Mouse (Mus musculus): Measurements from ENCODE around the gene Lce1a2. TPM values are rescaled to one million over a fixed set of nuclear protein-coding genes. Genes with fewer than 3 reads are reported as not detected.

Lce1a2 gene
- polyA plus RNA-seq, 1 experiment from 2014 or later: not detected

DNA sequence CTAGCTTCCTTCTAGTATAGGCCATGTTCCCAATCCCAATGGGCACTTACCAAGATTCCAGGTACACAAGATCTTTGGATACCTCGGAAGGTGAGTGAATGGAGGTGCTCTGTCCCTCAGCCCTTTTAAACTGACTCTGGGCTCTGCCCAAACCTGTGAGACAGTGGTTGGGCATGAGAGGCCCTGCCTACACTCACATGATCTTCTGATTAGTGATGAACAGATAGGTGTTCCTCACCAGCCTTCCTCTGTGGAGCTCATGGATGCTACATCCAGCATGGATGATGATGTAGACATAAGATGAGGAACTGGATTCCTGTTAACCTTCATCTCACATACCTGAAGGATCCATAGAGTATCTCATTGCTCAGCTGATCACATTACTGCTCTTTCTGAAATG lies 21.9 kb downstream of the Lce1a2 start, which contains the start of gene Lce1a1:
TSS of gene Lce1a1 (minus strand) at position 101 of the 400 bp plus-strand sequence.
- ATAC-seq (ENCODE audit: low FRiP score, low TSS enrichment): no peak
- no peak within 1 kb of the TSS for H3K27ac ChIP-seq (ENCODE audit: low read depth, low read length)
- WGBS: 90% methylated on average over 1 of the region's 1 CpGs

DNA sequence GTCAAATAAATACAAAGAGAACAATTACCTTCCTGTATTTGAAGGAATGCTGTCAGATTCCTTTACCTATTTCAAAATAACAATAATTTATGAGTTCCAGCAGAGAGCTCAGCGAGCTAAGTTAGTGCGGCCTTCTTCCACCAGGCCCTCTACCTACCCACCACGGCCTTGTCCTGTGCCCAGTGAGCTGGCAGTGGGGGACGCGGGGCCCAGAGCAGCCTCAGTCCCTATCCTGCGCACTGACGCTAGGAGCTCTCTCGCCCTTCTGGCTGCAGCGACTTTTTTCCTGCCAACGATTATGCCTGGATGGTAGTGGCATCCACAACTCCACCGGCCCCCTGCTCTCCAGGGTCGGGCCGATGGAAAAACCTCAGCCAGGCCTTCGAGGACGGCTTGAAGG lies 30.3 kb downstream of the Lce1a2 start:
- 93% methylated on average over 15 of the region's 15 CpGs for WGBS
- no peaks in the 10 kb centered on the region for H3K4me1 ChIP-seq (ENCODE audit: control insufficient read depth, insufficient read depth, low read length)
- H3K4me2 ChIP-seq (replicated peaks; ENCODE audit: low read depth, low read length): no peak overlapping the region
- ATAC-seq (ENCODE audit: low FRiP score, low TSS enrichment): no peak
- H3K4me3 ChIP-seq (ENCODE audit: low read length): no peak overlapping the region
- no peaks in the 10 kb centered on the region for H3K27me3 ChIP-seq (ENCODE audit: control insufficient read depth, insufficient read depth, low read length)
- H3K9me3 ChIP-seq (ENCODE audit: control insufficient read depth, low read length): no peaks in the 10 kb centered on the region
- no peaks in the 10 kb centered on the region for H3K36me3 ChIP-seq (ENCODE audit: control insufficient read depth, insufficient read depth, low read length)
- H3K27ac ChIP-seq (ENCODE audit: low read depth, low read length): no peak overlapping the region
- no peak overlapping the region for H3K9ac ChIP-seq (ENCODE audit: low read depth, low read length)

More for the DNA sequence above, 21.9 kb downstream of the Lce1a2 start, which contains the start of gene Lce1a1:
- Histone ChIP-seq H3K4me1 (ENCODE audit: control insufficient read depth, insufficient read depth, low read length) (no peaks in the 10 kb centered on the region), H3K36me3 (ENCODE audit: control insufficient read depth, insufficient read depth, low read length) (no peaks in the 10 kb centered on the region), H3K9ac (ENCODE audit: low read depth, low read length) (no peak within 1 kb of the TSS), H3K4me3 (ENCODE audit: low read length) (no peak within 1 kb of the TSS), H3K9me3 (ENCODE audit: control insufficient read depth, low read length) (no peaks in the 10 kb centered on the region), H3K27me3 (ENCODE audit: control insufficient read depth, insufficient read depth, low read length) (no peaks in the 10 kb centered on the region), H3K4me2 (replicated peaks; ENCODE audit: low read depth, low read length) (no peak within 1 kb of the TSS)

DNA sequence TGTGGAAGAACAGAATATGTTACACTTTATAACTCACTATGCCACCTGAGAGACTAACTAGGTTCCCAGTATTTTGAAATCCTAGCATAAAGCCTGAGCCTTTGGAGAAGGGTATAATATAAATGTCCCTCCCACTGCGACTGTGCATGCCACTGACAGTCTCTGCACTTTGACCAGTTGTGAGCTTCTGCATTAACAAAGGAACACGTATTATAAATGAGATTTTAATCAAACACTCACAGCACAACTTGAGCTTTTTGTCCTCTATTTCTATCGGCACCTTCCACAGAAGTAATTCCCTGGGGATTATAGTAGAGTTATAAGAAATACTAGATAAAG lies 31.5 kb downstream of the Lce1a2 start:
- ATAC-seq (ENCODE audit: low FRiP score, low TSS enrichment): no peak
- no peaks in the 10 kb centered on the region for H3K4me1 ChIP-seq (ENCODE audit: control insufficient read depth, insufficient read depth, low read length)
- H3K27me3 ChIP-seq (ENCODE audit: control insufficient read depth, insufficient read depth, low read length): no peaks in the 10 kb centered on the region
- 75% methylated on average over 3 of the region's 3 CpGs for WGBS
- H3K9me3 ChIP-seq (ENCODE audit: control insufficient read depth, low read length): no peaks in the 10 kb centered on the region
- no peaks in the 10 kb centered on the region for H3K36me3 ChIP-seq (ENCODE audit: control insufficient read depth, insufficient read depth, low read length)
- H3K27ac ChIP-seq (ENCODE audit: low read depth, low read length): no peak overlapping the region
- no peak overlapping the region for H3K4me2 ChIP-seq (replicated peaks; ENCODE audit: low read depth, low read length)
- no peak overlapping the region for H3K4me3 ChIP-seq (ENCODE audit: low read length)
- no peak overlapping the region for H3K9ac ChIP-seq (ENCODE audit: low read depth, low read length)

DNA sequence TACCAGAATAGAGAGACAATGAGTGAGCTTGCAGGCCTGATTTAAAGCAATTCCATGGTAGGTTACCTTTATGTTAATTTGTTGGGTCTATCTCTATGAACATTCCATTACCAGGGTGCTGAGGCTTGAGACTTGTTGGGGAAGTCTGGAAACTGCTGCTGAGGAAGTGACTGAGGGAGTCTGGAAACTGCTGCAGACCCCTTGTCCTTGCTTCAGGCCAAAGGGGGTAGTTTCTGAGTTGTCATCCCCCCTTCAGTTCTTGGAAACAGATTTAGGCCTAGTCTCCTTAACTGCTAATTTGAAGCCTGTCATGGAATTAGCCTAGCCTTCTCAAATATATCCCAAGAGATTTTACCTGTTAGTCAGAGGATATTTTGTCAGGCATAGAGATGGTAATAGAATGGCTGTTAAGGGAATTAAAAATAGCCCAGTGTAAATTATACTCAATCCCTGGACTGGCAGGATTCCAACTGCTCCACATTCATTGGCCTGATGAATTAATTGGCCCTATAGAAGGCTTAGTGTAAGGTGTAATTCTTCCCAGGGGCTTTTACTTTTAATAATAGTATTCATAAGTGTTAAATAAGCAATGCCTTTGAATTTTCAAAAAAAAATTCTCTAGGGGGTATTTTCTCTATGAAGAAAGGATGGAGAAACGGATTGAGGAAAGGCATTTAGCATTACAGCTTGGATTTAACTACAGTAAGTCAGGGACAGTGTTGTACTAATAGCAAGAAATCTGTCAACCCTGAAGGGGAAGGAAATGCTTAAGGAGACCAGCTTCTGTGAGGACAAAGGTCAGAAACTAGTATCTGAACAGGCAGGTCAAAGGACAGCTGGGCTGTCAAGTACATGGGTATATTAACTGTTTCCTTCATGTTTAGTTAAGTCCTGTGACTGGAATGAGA lies 32.1 kb downstream of the Lce1a2 start:
- H3K9ac ChIP-seq (ENCODE audit: low read depth, low read length): no peak overlapping the region
- no peaks in the 10 kb centered on the region for H3K36me3 ChIP-seq (ENCODE audit: control insufficient read depth, insufficient read depth, low read length)
- H3K4me1 ChIP-seq (ENCODE audit: control insufficient read depth, insufficient read depth, low read length): no peaks in the 10 kb centered on the region
- ATAC-seq (ENCODE audit: low FRiP score, low TSS enrichment): no peak
- no peak overlapping the region for H3K27ac ChIP-seq (ENCODE audit: low read depth, low read length)
- WGBS: 48% methylated on average over 1 of the region's 1 CpGs
- H3K9me3 ChIP-seq (ENCODE audit: control insufficient read depth, low read length): no peaks in the 10 kb centered on the region
- no peak overlapping the region for H3K4me3 ChIP-seq (ENCODE audit: low read length)
- no peaks in the 10 kb centered on the region for H3K27me3 ChIP-seq (ENCODE audit: control insufficient read depth, insufficient read depth, low read length)
- H3K4me2 ChIP-seq (replicated peaks; ENCODE audit: low read depth, low read length): no peak overlapping the region

DNA sequence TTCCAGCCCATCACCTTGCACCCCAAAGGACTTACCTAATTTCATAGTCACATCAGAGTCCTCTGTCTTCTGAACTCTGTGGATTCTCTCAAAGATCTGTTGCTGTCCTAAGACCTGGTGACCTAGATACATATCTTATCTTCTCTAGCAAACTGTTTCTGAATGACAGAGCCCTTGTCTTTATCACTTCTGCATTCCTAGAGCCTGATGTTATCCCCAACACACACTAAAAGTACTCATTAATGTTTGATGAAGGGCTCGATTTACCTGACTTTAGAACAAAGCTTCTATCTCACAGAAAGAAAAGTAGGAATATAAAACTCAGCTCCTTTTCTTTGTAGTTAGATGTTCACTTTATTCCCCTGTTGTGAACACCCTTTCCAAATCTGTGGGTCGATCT lies 48.6 kb downstream of the Lce1a2 start, which contains the start of gene Lce6a:
TSS of gene Lce6a (minus strand) at position 101 of the 400 bp plus-strand sequence.
- H3K9me3 ChIP-seq (ENCODE audit: control insufficient read depth, low read length): no peaks in the 10 kb centered on the region
- no peak within 1 kb of the TSS for H3K9ac ChIP-seq (ENCODE audit: low read depth, low read length)
- no peak within 1 kb of the TSS for H3K4me3 ChIP-seq (ENCODE audit: low read length)
- H3K27ac ChIP-seq (ENCODE audit: low read depth, low read length): no peak within 1 kb of the TSS
- no peaks in the 10 kb centered on the region for H3K27me3 ChIP-seq (ENCODE audit: control insufficient read depth, insufficient read depth, low read length)
- H3K36me3 ChIP-seq (ENCODE audit: control insufficient read depth, insufficient read depth, low read length): no peaks in the 10 kb centered on the region
- 74% methylated on average over 2 of the region's 2 CpGs for WGBS
- no peak within 1 kb of the TSS for H3K4me2 ChIP-seq (replicated peaks; ENCODE audit: low read depth, low read length)
- ATAC-seq (ENCODE audit: low FRiP score, low TSS enrichment): no peak
- H3K4me1 ChIP-seq (ENCODE audit: control insufficient read depth, insufficient read depth, low read length): no peaks in the 10 kb centered on the region

Other genes starting within 250 kb of the Lce1a2 start
- gene Gm9774, start 240.9 kb downstream of the Lce1a2 start, polyA plus RNA-seq (2014; fragmentation: Nextera tagmentation; extraction: Ambion mirVana): 6.9 and 7.1 TPM in 2 replicates
- not detected in 2 replicates for gene Sprr2k, start 237.7 kb downstream of the Lce1a2 start, polyA plus RNA-seq (2014; fragmentation: Nextera tagmentation; extraction: Ambion mirVana)
- not detected in 2 replicates for gene Sprr1b, start 231.5 kb downstream of the Lce1a2 start, polyA plus RNA-seq (2014; fragmentation: Nextera tagmentation; extraction: Ambion mirVana)
- not detected in 2 replicates for gene Sprr3, start 211.6 kb downstream of the Lce1a2 start, polyA plus RNA-seq (2014; fragmentation: Nextera tagmentation; extraction: Ambion mirVana)
- gene Sprr1a, start 184.4 kb downstream of the Lce1a2 start, polyA plus RNA-seq (2014; fragmentation: Nextera tagmentation; extraction: Ambion mirVana): 8.1 and 8.4 TPM in 2 replicates
- gene Sprr4, start 169.8 kb downstream of the Lce1a2 start, polyA plus RNA-seq (2014; fragmentation: Nextera tagmentation; extraction: Ambion mirVana): not detected in 2 replicates
- gene 2310046K23Rik, start 135.8 kb downstream of the Lce1a2 start, polyA plus RNA-seq (2014; fragmentation: Nextera tagmentation; extraction: Ambion mirVana): not detected in 2 replicates
- 0.74 and 0.81 TPM in 2 replicates for gene Ivl, start 96.6 kb downstream of the Lce1a2 start, polyA plus RNA-seq (2014; fragmentation: Nextera tagmentation; extraction: Ambion mirVana)
- gene Smcp, start 81.3 kb downstream of the Lce1a2 start, polyA plus RNA-seq (2014; fragmentation: Nextera tagmentation; extraction: Ambion mirVana): not detected in 2 replicates
- not detected in 2 replicates for gene 2210017I01Rik, start 62.8 kb downstream of the Lce1a2 start, polyA plus RNA-seq (2014; fragmentation: Nextera tagmentation; extraction: Ambion mirVana)
- not detected in 2 replicates for gene Lce6a, start 48.7 kb downstream of the Lce1a2 start, polyA plus RNA-seq (2014; fragmentation: Nextera tagmentation; extraction: Ambion mirVana)
- gene Lce1a1, start 22.0 kb downstream of the Lce1a2 start, polyA plus RNA-seq (2014; fragmentation: Nextera tagmentation; extraction: Ambion mirVana): not detected in 2 replicates
- gene Lce1b, start 13.4 kb downstream of the Lce1a2 start, polyA plus RNA-seq (2014; fragmentation: Nextera tagmentation; extraction: Ambion mirVana): not detected in 2 replicates
- not detected in 2 replicates for gene Lce1c, start 8.9 kb upstream of the Lce1a2 start, polyA plus RNA-seq (2014; fragmentation: Nextera tagmentation; extraction: Ambion mirVana)
- not detected in 2 replicates for gene Lce1d, start 16.9 kb upstream of the Lce1a2 start, polyA plus RNA-seq (2014; fragmentation: Nextera tagmentation; extraction: Ambion mirVana)
- gene Lce1e, start 38.8 kb upstream of the Lce1a2 start, polyA plus RNA-seq (2014; fragmentation: Nextera tagmentation; extraction: Ambion mirVana): not detected in 2 replicates
- gene Lce1f, start 50.0 kb upstream of the Lce1a2 start, polyA plus RNA-seq (2014; fragmentation: Nextera tagmentation; extraction: Ambion mirVana): not detected in 2 replicates
- not detected in 2 replicates for gene Gm38119, start 68.8 kb upstream of the Lce1a2 start, polyA plus RNA-seq (2014; fragmentation: Nextera tagmentation; extraction: Ambion mirVana)
- not detected in 2 replicates for gene Lce1g, start 82.0 kb upstream of the Lce1a2 start, polyA plus RNA-seq (2014; fragmentation: Nextera tagmentation; extraction: Ambion mirVana)
- not detected in 2 replicates for gene Lce1h, start 94.8 kb upstream of the Lce1a2 start, polyA plus RNA-seq (2014; fragmentation: Nextera tagmentation; extraction: Ambion mirVana)
- gene Lce1i, start 108.6 kb upstream of the Lce1a2 start, polyA plus RNA-seq (2014; fragmentation: Nextera tagmentation; extraction: Ambion mirVana): not detected in 2 replicates
- gene Lce1j, start 120.2 kb upstream of the Lce1a2 start, polyA plus RNA-seq (2014; fragmentation: Nextera tagmentation; extraction: Ambion mirVana): not detected in 2 replicates
- not detected in 2 replicates for gene Lce1k, start 137.6 kb upstream of the Lce1a2 start, polyA plus RNA-seq (2014; fragmentation: Nextera tagmentation; extraction: Ambion mirVana)
- not detected in 2 replicates for gene Kprp, start 156.9 kb upstream of the Lce1a2 start, polyA plus RNA-seq (2014; fragmentation: Nextera tagmentation; extraction: Ambion mirVana)
- gene Lce1l, start 181.0 kb upstream of the Lce1a2 start, polyA plus RNA-seq (2014; fragmentation: Nextera tagmentation; extraction: Ambion mirVana): not detected in 2 replicates
- gene 2310050C09Rik, start 199.9 kb upstream of the Lce1a2 start, polyA plus RNA-seq (2014; fragmentation: Nextera tagmentation; extraction: Ambion mirVana): not detected in 2 replicates

All from kidney, embryonic 14.5 days (tissue).